Mouse (Mus musculus): Measurements from ENCODE around the gene Nfrkb. TPM values are rescaled to one million over a fixed set of nuclear protein-coding genes. Genes with fewer than 3 reads are reported as not detected.

The Nfrkb gene
- polyA plus RNA-seq, 1 experiment: 7.1 TPM

DNA sequence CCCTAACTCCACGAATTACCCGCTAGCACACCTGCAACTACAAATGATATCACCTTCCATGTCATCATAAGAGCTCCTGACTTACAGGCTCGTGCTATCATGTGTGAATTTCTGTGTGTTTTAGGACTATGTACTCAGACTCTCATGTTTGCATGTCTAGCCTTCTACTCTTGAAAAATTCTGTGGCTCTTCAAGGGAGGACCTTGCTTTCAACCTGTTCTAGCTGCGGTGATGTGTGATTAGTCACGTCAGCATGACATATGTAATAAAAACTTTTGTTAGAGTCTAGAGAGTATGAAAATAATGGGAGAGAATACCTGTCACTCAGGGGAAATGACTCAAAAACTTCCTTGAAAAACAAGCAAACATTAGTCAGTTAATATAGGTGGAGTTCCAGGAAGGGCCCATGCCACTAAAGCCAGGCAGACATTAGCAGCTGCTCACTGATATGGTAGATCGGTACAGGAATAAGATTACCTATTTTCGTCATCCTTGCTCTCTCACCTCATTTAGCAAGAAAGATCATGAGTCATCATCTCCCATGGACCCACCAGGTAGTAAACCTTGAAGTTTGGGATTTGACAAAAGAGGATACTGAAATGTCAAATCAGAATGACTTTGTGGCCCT is 63.3 kb downstream of the Nfrkb start:
- Histone ChIP-seq H3ac (ENCODE audit: control insufficient read depth, insufficient read length, low read depth) (no peak overlapping the region), H3K27me3 (ENCODE audit: control insufficient read depth, insufficient read depth, insufficient read length) (peaks cover 5% of the 10 kb centered on the region), H3K36me3 (ENCODE audit: control insufficient read depth, insufficient read depth) (no peaks in the 10 kb centered on the region), H3K79me2 (ENCODE audit: control insufficient read depth, insufficient read depth) (no peaks in the 10 kb centered on the region), H3K79me3 (ENCODE audit: low read depth) (no peaks in the 10 kb centered on the region), H3K4me3 (ENCODE audit: insufficient read depth, poor library complexity, severe bottlenecking) (no peak overlapping the region)
- TF ChIP-seq MYOD1 (IDR thresholded peaks at IDR 0.05; ENCODE audit: control insufficient read depth, insufficient read length, low read depth) (no peak), CEBPB (IDR thresholded peaks at IDR 0.05; ENCODE audit: low read depth) (no peak), FOSL1 (IDR thresholded peaks at IDR 0.05; ENCODE audit: insufficient read depth, low read length, poor library complexity, severe bottlenecking) (no peak), MAX (IDR thresholded peaks at IDR 0.05) (no peak), USF1 (IDR thresholded peaks at IDR 0.05; ENCODE audit: low read depth) (no peak), MYOG (IDR thresholded peaks at IDR 0.05; ENCODE audit: control insufficient read depth, extremely low read depth, insufficient read length) (no peak), CTCF (IDR thresholded peaks at IDR 0.05; ENCODE audit: control insufficient read depth, insufficient read depth, insufficient read length) (no peak)

DNA sequence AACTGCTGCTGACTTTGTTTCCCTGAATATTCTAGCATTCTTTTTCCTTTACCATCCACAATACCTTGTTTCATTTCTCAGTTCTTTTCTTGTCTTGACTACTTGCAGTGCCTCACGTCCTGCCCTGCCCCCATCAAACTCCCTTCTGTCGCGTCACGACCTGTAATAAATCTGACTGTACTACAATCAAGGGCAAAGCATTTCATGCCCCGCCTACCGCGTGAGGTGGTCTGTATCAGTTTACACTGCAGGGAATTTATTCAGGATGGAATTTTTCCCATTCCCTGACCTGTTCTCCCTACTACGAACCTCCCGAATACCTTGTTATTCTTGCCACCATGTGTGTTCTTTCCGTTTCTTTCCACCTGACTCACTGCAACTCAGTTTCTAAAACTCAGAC is 66.2 kb downstream of the Nfrkb start:
- Histone ChIP-seq H3K79me3 (ENCODE audit: low read depth) (no peaks in the 10 kb centered on the region), H3K36me3 (ENCODE audit: control insufficient read depth, insufficient read depth) (no peaks in the 10 kb centered on the region), H3K79me2 (ENCODE audit: control insufficient read depth, insufficient read depth) (no peaks in the 10 kb centered on the region), H3K4me3 (ENCODE audit: insufficient read depth, poor library complexity, severe bottlenecking) (no peak overlapping the region), H3ac (ENCODE audit: control insufficient read depth, insufficient read length, low read depth) (no peak overlapping the region), H3K27me3 (ENCODE audit: control insufficient read depth, insufficient read depth, insufficient read length) (peaks cover 9% of the 10 kb centered on the region)
- TF ChIP-seq MYOD1 (IDR thresholded peaks at IDR 0.05; ENCODE audit: control insufficient read depth, insufficient read length, low read depth): no peak
- TF ChIP-seq CEBPB (IDR thresholded peaks at IDR 0.05; ENCODE audit: low read depth): no peak
- no peak for TF ChIP-seq CTCF (IDR thresholded peaks at IDR 0.05; ENCODE audit: control insufficient read depth, insufficient read depth, insufficient read length)
- TF ChIP-seq FOSL1 (IDR thresholded peaks at IDR 0.05; ENCODE audit: insufficient read depth, low read length, poor library complexity, severe bottlenecking): no peak
- TF ChIP-seq USF1 (IDR thresholded peaks at IDR 0.05; ENCODE audit: low read depth): no peak
- no peak for TF ChIP-seq MAX (IDR thresholded peaks at IDR 0.05)
- no peak for TF ChIP-seq MYOG (IDR thresholded peaks at IDR 0.05; ENCODE audit: control insufficient read depth, extremely low read depth, insufficient read length)

DNA sequence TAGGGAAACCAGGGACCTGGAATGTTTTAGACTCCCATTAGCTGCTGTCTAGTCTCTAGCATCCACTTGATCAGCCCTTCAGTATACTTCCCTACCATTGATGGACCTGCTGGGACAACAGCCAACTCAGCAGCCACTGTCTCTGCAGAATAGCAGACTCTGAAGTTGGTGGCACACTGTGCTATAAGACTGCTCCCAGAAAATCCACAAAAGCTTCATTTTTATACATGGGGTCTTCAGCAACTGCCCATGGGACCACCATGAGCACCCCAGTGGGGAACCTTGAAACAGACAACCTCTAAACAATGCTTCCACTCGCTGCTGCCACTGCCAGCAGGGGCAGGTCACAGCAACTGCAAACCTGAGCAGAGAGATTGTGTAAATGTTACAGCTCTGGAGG is 68.4 kb downstream of the Nfrkb start:
- peaks cover 9% of the 10 kb centered on the region for H3K27me3 ChIP-seq (ENCODE audit: control insufficient read depth, insufficient read depth, insufficient read length)
- H3K4me3 ChIP-seq (ENCODE audit: insufficient read depth, poor library complexity, severe bottlenecking): no peak overlapping the region
- H3K79me3 ChIP-seq (ENCODE audit: low read depth): no peaks in the 10 kb centered on the region
- no peaks in the 10 kb centered on the region for H3K79me2 ChIP-seq (ENCODE audit: control insufficient read depth, insufficient read depth)
- no peak for TF ChIP-seq FOSL1 (IDR thresholded peaks at IDR 0.05; ENCODE audit: insufficient read depth, low read length, poor library complexity, severe bottlenecking)
- TF ChIP-seq MYOG (IDR thresholded peaks at IDR 0.05; ENCODE audit: control insufficient read depth, extremely low read depth, insufficient read length): no peak
- TF ChIP-seq MAX (IDR thresholded peaks at IDR 0.05): no peak
- TF ChIP-seq CTCF (IDR thresholded peaks at IDR 0.05; ENCODE audit: control insufficient read depth, insufficient read depth, insufficient read length): no peak
- TF ChIP-seq USF1 (IDR thresholded peaks at IDR 0.05; ENCODE audit: low read depth): no peak
- TF ChIP-seq CEBPB (IDR thresholded peaks at IDR 0.05; ENCODE audit: low read depth): no peak
- no peak for TF ChIP-seq MYOD1 (IDR thresholded peaks at IDR 0.05; ENCODE audit: control insufficient read depth, insufficient read length, low read depth)
- H3ac ChIP-seq (ENCODE audit: control insufficient read depth, insufficient read length, low read depth): no peak overlapping the region
- no peaks in the 10 kb centered on the region for H3K36me3 ChIP-seq (ENCODE audit: control insufficient read depth, insufficient read depth)

DNA sequence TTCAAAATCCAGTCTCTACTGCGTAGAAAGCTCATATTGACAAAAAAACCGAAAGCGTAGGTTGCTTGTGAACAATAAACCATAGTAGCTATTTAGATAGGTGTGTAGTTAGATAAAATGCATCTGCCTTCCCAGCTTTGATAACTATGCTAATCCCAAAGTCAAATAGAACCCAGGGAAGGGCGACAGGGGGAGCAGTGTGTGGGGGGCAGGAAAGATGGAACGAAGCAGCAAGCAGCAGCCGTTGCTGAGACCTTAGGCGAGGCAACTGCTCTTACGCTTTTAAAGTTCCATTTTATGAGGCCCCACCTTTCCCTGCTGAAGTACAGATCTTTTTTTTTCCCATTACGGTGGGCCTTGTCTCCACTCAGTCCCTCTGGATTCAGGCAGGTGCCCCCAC is 77.2 kb downstream of the Nfrkb start:
- TF ChIP-seq CEBPB (IDR thresholded peaks at IDR 0.05; ENCODE audit: low read depth): no peak
- TF ChIP-seq MYOG (IDR thresholded peaks at IDR 0.05; ENCODE audit: control insufficient read depth, extremely low read depth, insufficient read length): no peak
- no peak for TF ChIP-seq CTCF (IDR thresholded peaks at IDR 0.05; ENCODE audit: control insufficient read depth, insufficient read depth, insufficient read length)
- TF ChIP-seq MYOD1 (IDR thresholded peaks at IDR 0.05; ENCODE audit: control insufficient read depth, insufficient read length, low read depth): no peak
- no peak for TF ChIP-seq FOSL1 (IDR thresholded peaks at IDR 0.05; ENCODE audit: insufficient read depth, low read length, poor library complexity, severe bottlenecking)
- no peak for TF ChIP-seq USF1 (IDR thresholded peaks at IDR 0.05; ENCODE audit: low read depth)
- TF ChIP-seq MAX (IDR thresholded peaks at IDR 0.05): no peak
- Histone ChIP-seq H3K79me3 (ENCODE audit: low read depth) (no peaks in the 10 kb centered on the region), H3K36me3 (ENCODE audit: control insufficient read depth, insufficient read depth) (no peaks in the 10 kb centered on the region), H3K4me3 (ENCODE audit: insufficient read depth, poor library complexity, severe bottlenecking) (no peak overlapping the region), H3K79me2 (ENCODE audit: control insufficient read depth, insufficient read depth) (no peaks in the 10 kb centered on the region), H3ac (ENCODE audit: control insufficient read depth, insufficient read length, low read depth) (no peak overlapping the region), H3K27me3 (ENCODE audit: control insufficient read depth, insufficient read depth, insufficient read length) (peaks cover 23% of the 10 kb centered on the region)

DNA sequence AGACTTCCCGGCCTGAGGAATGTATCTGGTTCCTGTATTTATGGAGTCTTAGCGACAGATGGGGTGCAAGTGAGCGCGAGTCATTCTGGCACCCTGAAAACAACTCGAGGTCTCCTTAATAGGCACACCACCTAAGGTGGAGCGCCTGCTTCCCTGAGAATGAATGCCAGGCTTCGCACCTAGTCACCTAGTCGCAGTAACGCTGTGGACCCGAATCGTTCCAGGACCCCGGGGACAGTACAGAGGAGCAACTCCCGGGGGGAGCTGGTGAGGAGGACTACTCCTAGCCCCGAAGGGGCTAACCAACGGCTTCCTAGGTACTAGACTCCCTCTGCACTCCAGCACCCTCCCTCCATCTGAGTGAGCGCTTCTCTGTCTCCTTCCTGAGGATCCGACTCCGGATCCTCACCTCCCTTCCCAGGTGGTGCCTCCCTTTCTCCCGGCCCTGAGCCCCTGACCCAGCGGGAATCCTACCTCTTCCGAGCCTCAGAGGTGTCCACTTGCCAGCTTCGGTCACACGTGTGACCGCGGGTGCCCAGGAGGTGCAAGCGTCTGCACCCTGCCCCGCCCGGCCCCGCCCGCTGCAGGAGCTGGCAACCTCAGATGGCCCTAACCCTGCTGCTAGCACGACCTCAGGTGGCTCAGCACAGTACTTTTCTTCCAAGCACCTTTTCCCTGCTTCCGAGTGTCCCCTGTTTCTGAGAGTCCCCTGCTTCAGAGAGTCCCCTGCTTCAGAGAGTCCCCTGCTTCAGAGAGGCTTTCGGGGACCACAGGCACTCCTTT is 77.9 kb downstream of the Nfrkb start, which contains the start of gene Tmem45b:
Gene Tmem45b (minus strand): TSS at position 771 of the 783 bp plus-strand sequence.
- Histone ChIP-seq H3ac (ENCODE audit: control insufficient read depth, insufficient read length, low read depth) (no peak within 1 kb of the TSS), H3K4me3 (ENCODE audit: insufficient read depth, poor library complexity, severe bottlenecking) (no peak within 1 kb of the TSS), H3K36me3 (ENCODE audit: control insufficient read depth, insufficient read depth) (no peaks in the 10 kb centered on the region), H3K79me3 (ENCODE audit: low read depth) (no peaks in the 10 kb centered on the region), H3K79me2 (ENCODE audit: control insufficient read depth, insufficient read depth) (no peaks in the 10 kb centered on the region), H3K27me3 (ENCODE audit: control insufficient read depth, insufficient read depth, insufficient read length) (peaks cover 23% of the 10 kb centered on the region)
- TF ChIP-seq CTCF (IDR thresholded peaks at IDR 0.05; ENCODE audit: control insufficient read depth, insufficient read depth, insufficient read length) (no peak), USF1 (IDR thresholded peaks at IDR 0.05; ENCODE audit: low read depth) (no peak), MYOG (IDR thresholded peaks at IDR 0.05; ENCODE audit: control insufficient read depth, extremely low read depth, insufficient read length) (no peak), FOSL1 (IDR thresholded peaks at IDR 0.05; ENCODE audit: insufficient read depth, low read length, poor library complexity, severe bottlenecking) (no peak), MAX (IDR thresholded peaks at IDR 0.05) (no peak), CEBPB (IDR thresholded peaks at IDR 0.05; ENCODE audit: low read depth) (no peak), MYOD1 (IDR thresholded peaks at IDR 0.05; ENCODE audit: control insufficient read depth, insufficient read length, low read depth) (no peak)

Other genes with a start within 250 kb of the Nfrkb start
- gene Aplp2, start 174.4 kb upstream of the Nfrkb start, polyA plus RNA-seq (2012; fragmentation: generic; extraction: Trizol): 47.3 TPM
- 2.5 TPM for gene Prdm10, start 105.7 kb upstream of the Nfrkb start, polyA plus RNA-seq (2012; fragmentation: generic; extraction: Trizol)
- gene Tmem45b, start 78.3 kb downstream of the Nfrkb start, polyA plus RNA-seq (2012; fragmentation: generic; extraction: Trizol): not detected

All from C2C12 (cell line).